Mouse (Mus musculus) cortical plate, adult 2 months (tissue): ENCODE data around the gene Fam114a2.

Experiments
- CTCF ChIP-seq: fragments of 200-500 bp; IDR thresholded peaks from 2 replicates; pipeline ENCODE4 v1.5.1; 2011; ENCODE audit warnings: mild to moderate bottlenecking, control low read depth, low read length; ENCODE audit not compliant: insufficient read depth; ENCODE audit errors: extremely low read depth
- POLR2A ChIP-seq: fragments of 200-500 bp; IDR thresholded peaks from 2 replicates; pipeline ENCODE4 v1.6.1; 2011; ENCODE audit warnings: mild to moderate bottlenecking, low read length, control low read depth; ENCODE audit not compliant: insufficient read depth; ENCODE audit errors: extremely low read depth

GRCm38 (mm10) chr11:57540681-57541080 lies 22.3 kb upstream of the Fam114a2 start:
- TF ChIP-seq POLR2A (no peak), CTCF (no peak)
